Mouse (Mus musculus): ENCODE data around the gene Rad51d. TPM values are rescaled to one million over a fixed set of nuclear protein-coding genes. Genes with fewer than 3 reads are reported as not detected.

The Rad51d gene
- polyA plus RNA-seq, 2 experiments: 3.5 to 6.8 TPM

DNA sequence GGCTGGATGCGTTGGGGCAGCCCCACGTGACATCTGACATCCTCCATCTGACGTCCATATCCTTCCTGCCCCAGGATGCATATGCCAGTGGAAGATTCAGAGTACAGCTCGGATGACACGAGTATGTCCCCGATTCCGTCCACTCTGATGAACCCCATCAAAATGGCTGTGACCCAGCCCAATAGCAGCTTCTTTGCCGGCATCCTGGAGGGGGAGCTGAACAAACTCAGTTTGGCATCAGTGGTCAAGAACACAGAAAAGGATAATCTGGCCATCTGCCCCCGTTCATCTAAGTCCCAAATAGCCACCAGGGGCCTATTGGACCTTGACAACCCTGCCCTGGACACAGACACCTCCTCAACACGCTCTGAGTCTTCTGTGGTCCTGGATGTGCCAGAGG is 7.1 kb upstream of the Rad51d start:
- Histone ChIP-seq H3K4me1 (replicated peaks; ENCODE audit: control insufficient read depth in 2 of 2, insufficient read depth in 2 of 2, low read length in 1 of 2) (no peaks in the 10 kb centered on the region), H3K27ac (no peak overlapping the region), H3K36me3 (replicated peaks; ENCODE audit: control insufficient read depth, insufficient read depth, low read depth) (peaks cover 12% of the 10 kb centered on the region), H3K4me3 (ENCODE audit: insufficient read depth in 1 of 2, low read depth in 2 of 2, low read length in 2 of 2) (no peak overlapping the region), H3K27me3 (ENCODE audit: control insufficient read depth, insufficient read depth, low read length) (no peaks in the 10 kb centered on the region), H3K9me3 (ENCODE audit: control insufficient read depth, low read length) (no peaks in the 10 kb centered on the region), H3K9ac (replicated peaks) (no peak overlapping the region), H3K4me2 (ENCODE audit: low read depth) (no peak overlapping the region)
- no peak for TF ChIP-seq CTCF (IDR thresholded peaks at IDR 0.05; ENCODE audit: low read depth)
- no peak for TF ChIP-seq EP300 (IDR thresholded peaks at IDR 0.05; ENCODE audit: low read depth)
- ATAC-seq (ENCODE audit: insufficient read depth): no peak
- DNase-seq (ENCODE audit: low read depth in 3 of 3, low spot score in 3 of 3): no peak
- WGBS (ENCODE audit: insufficient replicate concordance): 59% methylated on average over 10 of the region's 10 CpGs

DNA sequence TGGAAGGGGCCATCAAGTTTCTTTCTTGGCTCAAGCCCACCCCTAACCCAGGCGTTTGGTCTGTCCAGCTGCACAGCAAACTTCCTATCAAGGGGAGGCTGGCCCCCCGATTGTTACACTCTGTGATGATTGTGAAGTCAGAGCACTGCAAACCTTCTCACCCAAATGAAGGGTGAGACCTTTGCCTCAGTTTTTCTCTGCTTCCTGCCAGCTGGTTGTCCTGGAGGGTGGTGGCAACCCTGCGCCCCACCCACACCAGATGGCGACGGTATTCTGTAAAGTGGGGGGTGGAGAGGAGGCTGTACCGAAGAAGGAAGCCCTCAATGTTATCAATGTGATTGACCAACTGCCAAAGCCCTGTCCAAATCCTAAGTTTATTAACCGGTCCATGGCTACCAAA is 1.5 kb upstream of the Rad51d start, which contains the start of gene Fndc8:
Gene Fndc8, plus strand, starts transcription at position 189 of the 400 bp plus-strand sequence.
- no peaks in the 10 kb centered on the region for H3K36me3 ChIP-seq (replicated peaks; ENCODE audit: control insufficient read depth, insufficient read depth, low read depth)

GRCm38 (mm10) chr11:82889524-82890341 is 681 bp downstream of the Rad51d start:
- Histone ChIP-seq H3K4me3 (ENCODE audit: insufficient read depth in 1 of 2, low read depth in 2 of 2, low read length in 2 of 2) (peak overlapping the region; percentile 71 to 85), H3K4me1 (replicated peaks; ENCODE audit: control insufficient read depth in 2 of 2, insufficient read depth in 2 of 2, low read length in 1 of 2) (peaks cover 0 to 12% of the 10 kb centered on the region in 2 experiments; a peak in 3 of 4 replicates), H3K4me2 (ENCODE audit: low read depth) (peak overlapping the region; percentile 98), H3K9me3 (ENCODE audit: control insufficient read depth, low read length) (no peaks in the 10 kb centered on the region), H3K27me3 (ENCODE audit: control insufficient read depth, insufficient read depth, low read length) (no peaks in the 10 kb centered on the region), H3K36me3 (replicated peaks; ENCODE audit: control insufficient read depth, insufficient read depth, low read depth) (no peaks in the 10 kb centered on the region), H3K9ac (replicated peaks) (peak overlapping the region; percentile 87), H3K27ac (peak overlapping the region; percentile 35)
- DNase-seq (ENCODE audit: low read depth in 3 of 3, low spot score in 3 of 3) (no peak), ATAC-seq (ENCODE audit: insufficient read depth) (peak; percentile 57)
- WGBS (ENCODE audit: insufficient replicate concordance): 3% methylated on average over 31 of the region's 31 CpGs
- no peak for TF ChIP-seq EP300 (IDR thresholded peaks at IDR 0.05; ENCODE audit: low read depth)
- 0 out of 2 replicates have a peak, but pooled peaks have one; percentile 3 for TF ChIP-seq CTCF (IDR thresholded peaks at IDR 0.05; ENCODE audit: low read depth)

More for the DNA sequence above, 1.5 kb upstream of the Rad51d start, which contains the start of gene Fndc8:
- no peak within 1 kb of the TSS for H3K4me3 ChIP-seq (ENCODE audit: insufficient read depth in 1 of 2, low read depth in 2 of 2, low read length in 2 of 2)
- no peaks in the 10 kb centered on the region for H3K9me3 ChIP-seq (ENCODE audit: control insufficient read depth, low read length)
- H3K9ac ChIP-seq (replicated peaks): no peak within 1 kb of the TSS
- TF ChIP-seq EP300 (IDR thresholded peaks at IDR 0.05; ENCODE audit: low read depth) (no peak), CTCF (IDR thresholded peaks at IDR 0.05; ENCODE audit: low read depth) (no peak)
- no peak within 1 kb of the TSS for H3K4me2 ChIP-seq (ENCODE audit: low read depth)
- WGBS (ENCODE audit: insufficient replicate concordance): 32% methylated on average over 7 of the region's 7 CpGs
- no peaks in the 10 kb centered on the region for H3K27me3 ChIP-seq (ENCODE audit: control insufficient read depth, insufficient read depth, low read length)
- ATAC-seq (ENCODE audit: insufficient read depth): no peak
- H3K27ac ChIP-seq: no peak within 1 kb of the TSS
- peaks cover 0 to 12% of the 10 kb centered on the region in 2 experiments; a peak in 3 of 4 replicates for H3K4me1 ChIP-seq (replicated peaks; ENCODE audit: control insufficient read depth in 2 of 2, insufficient read depth in 2 of 2, low read length in 1 of 2)
- no peak for DNase-seq (ENCODE audit: low read depth in 3 of 3, low spot score in 3 of 3)

GRCm38 (mm10) chr11:82888491-82888946 is 1.9 kb downstream of the Rad51d start:
- 59% methylated on average over 10 of the region's 10 CpGs for WGBS (ENCODE audit: insufficient replicate concordance)
- H3K27ac ChIP-seq: no peak overlapping the region
- no peaks in the 10 kb centered on the region for H3K9me3 ChIP-seq (ENCODE audit: control insufficient read depth, low read length)
- H3K4me2 ChIP-seq (ENCODE audit: low read depth): peak overlapping the region; percentile 98
- H3K4me3 ChIP-seq (ENCODE audit: insufficient read depth in 1 of 2, low read depth in 2 of 2, low read length in 2 of 2): no peak overlapping the region
- ATAC-seq (ENCODE audit: insufficient read depth) (no peak), DNase-seq (ENCODE audit: low read depth in 3 of 3, low spot score in 3 of 3) (no peak)
- no peak overlapping the region for H3K9ac ChIP-seq (replicated peaks)
- H3K36me3 ChIP-seq (replicated peaks; ENCODE audit: control insufficient read depth, insufficient read depth, low read depth): no peaks in the 10 kb centered on the region
- no peaks in the 10 kb centered on the region for H3K27me3 ChIP-seq (ENCODE audit: control insufficient read depth, insufficient read depth, low read length)
- H3K4me1 ChIP-seq (replicated peaks; ENCODE audit: control insufficient read depth in 2 of 2, insufficient read depth in 2 of 2, low read length in 1 of 2): peaks cover 0 to 12% of the 10 kb centered on the region in 2 experiments; a peak in 3 of 4 replicates
- TF ChIP-seq CTCF (IDR thresholded peaks at IDR 0.05; ENCODE audit: low read depth) (no peak), EP300 (IDR thresholded peaks at IDR 0.05; ENCODE audit: low read depth) (no peak)

- Histone ChIP-seq H3K36me3 (replicated peaks; ENCODE audit: control insufficient read depth, insufficient read depth, low read depth) (no peaks in the 10 kb centered on the region), H3K27me3 (ENCODE audit: control insufficient read depth, insufficient read depth, low read length) (no peaks in the 10 kb centered on the region), H3K9me3 (ENCODE audit: control insufficient read depth, low read length) (no peaks in the 10 kb centered on the region), H3K4me3 (ENCODE audit: insufficient read depth in 1 of 2, low read depth in 2 of 2, low read length in 2 of 2) (no peak overlapping the region), H3K4me1 (replicated peaks; ENCODE audit: control insufficient read depth in 2 of 2, insufficient read depth in 2 of 2, low read length in 1 of 2) (peaks cover 0 to 12% of the 10 kb centered on the region in 2 experiments; a peak in 3 of 4 replicates), H3K27ac (no peak overlapping the region), H3K9ac (replicated peaks) (no peak overlapping the region), H3K4me2 (ENCODE audit: low read depth) (no peak overlapping the region)
- TF ChIP-seq EP300 (IDR thresholded peaks at IDR 0.05; ENCODE audit: low read depth) (no peak), CTCF (IDR thresholded peaks at IDR 0.05; ENCODE audit: low read depth) (peak; percentile 72)
- DNase-seq (ENCODE audit: low read depth in 3 of 3, low spot score in 3 of 3): no peak
- WGBS (ENCODE audit: insufficient replicate concordance): 68% methylated on average over 3 of the region's 3 CpGs
- no peak for ATAC-seq (ENCODE audit: insufficient read depth)
These were observed 3.9 kb downstream of the Rad51d start for GRCm38 (mm10) chr11:82886559-82886958.

Data from liver, embryonic 14.5 days (tissue).